18 mouse cellular contexts compared by ENCODE assay signal in the genomic region with DNA sequence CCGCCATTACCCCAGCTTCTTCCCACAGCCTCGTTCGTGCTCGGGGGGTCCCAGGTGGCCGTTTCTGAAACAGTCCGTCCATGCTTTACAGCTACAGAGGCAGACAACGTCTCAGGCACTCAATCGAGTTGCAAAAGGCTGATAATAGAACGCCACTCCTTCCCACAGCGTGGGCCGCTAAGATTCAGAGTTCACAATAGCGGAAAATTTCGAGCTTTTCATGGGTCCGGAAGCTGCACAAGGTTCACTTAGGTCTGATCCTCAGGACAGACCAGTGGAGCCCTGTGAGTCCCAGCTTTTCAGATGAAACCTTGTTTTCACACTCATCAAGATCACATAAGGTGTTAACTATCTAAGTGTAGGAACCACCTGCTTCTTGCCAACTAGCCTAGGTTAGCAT.
"Had no signal": no experiment of that assay in that cellular context is flagged by ENCODE, and none has a peak within 500 bp of the region (broad histone marks: within the 10 kb centered on the region; RNA-seq: fewer than 3 reads in every experiment).

No protein-coding gene starts in this region.

- H3K4me1 ChIP-seq: midbrain, embryonic 12.5 days; neural tube, embryonic 12.5 days; stomach, embryonic 15.5 days had no signal

- H3K9me3 ChIP-seq: lung, embryonic 15.5 days; megakaryocyte, embryonic 14.5 days; midbrain, embryonic 12.5 days; neural tube, embryonic 12.5 days; stomach, embryonic 15.5 days had no signal

- H3K36me3 ChIP-seq: lung, embryonic 15.5 days; midbrain, embryonic 12.5 days; neural tube, embryonic 12.5 days; stomach, embryonic 15.5 days had no signal

- DNase-seq: liver, postnatal 0 days; lung, adult 2 months; lung, postnatal 14 days; lung, postnatal 36 days; midbrain, embryonic 14.5 days; right cerebral cortex, postnatal 14 days; thymus, adult 2 months; thymus, postnatal 25 days; thymus, postnatal 4 days had no signal

- ATAC-seq: liver, postnatal 0 days; lung, postnatal 0 days; midbrain, embryonic 16.5 days had no signal

- H3K9ac ChIP-seq: liver, postnatal 0 days; lung, embryonic 15.5 days; midbrain, embryonic 12.5 days; neural tube, embryonic 12.5 days; stomach, embryonic 15.5 days had no signal

- H3K27ac ChIP-seq: lung, embryonic 15.5 days; macrophage; midbrain, embryonic 12.5 days; neural tube, embryonic 12.5 days; stomach, embryonic 15.5 days; stomach, postnatal 0 days had no signal

- H3K4me3 ChIP-seq: lung, embryonic 15.5 days; megakaryocyte, embryonic 14.5 days; midbrain, embryonic 12.5 days; neural tube, embryonic 12.5 days; stomach, embryonic 15.5 days had no signal

- H3K27me3 ChIP-seq: megakaryocyte, embryonic 14.5 days; midbrain, embryonic 12.5 days; neural tube, embryonic 12.5 days; stomach, embryonic 15.5 days had no signal

- H3K4me2 ChIP-seq: lung, embryonic 15.5 days; midbrain, embryonic 12.5 days; neural tube, embryonic 12.5 days; stomach, embryonic 15.5 days had no signal
